Mouse (Mus musculus) hindlimb bud, embryonic 11.5 days (tissue): ENCODE measurements at regions not wholly inside any gene's neighbourhood (a gene's known extent, or its start where the extent isn't known, plus 50 kb on each side); places are given as distances from the start of the nearest gene placed in this dataset.
"Not testable (repeated sequence)": the region's sequence is repeated elsewhere in the genome, so short reads cannot be mapped to it uniquely, and the experiment has no call there.

Source experiments
- DNase-seq: peaks from one replicate; pipeline ENCODE4 v3.0.0-alpha.2; 2012; ENCODE audit warnings: low read depth, low spot score; ENCODE audit errors: extremely low spot score

DNA sequence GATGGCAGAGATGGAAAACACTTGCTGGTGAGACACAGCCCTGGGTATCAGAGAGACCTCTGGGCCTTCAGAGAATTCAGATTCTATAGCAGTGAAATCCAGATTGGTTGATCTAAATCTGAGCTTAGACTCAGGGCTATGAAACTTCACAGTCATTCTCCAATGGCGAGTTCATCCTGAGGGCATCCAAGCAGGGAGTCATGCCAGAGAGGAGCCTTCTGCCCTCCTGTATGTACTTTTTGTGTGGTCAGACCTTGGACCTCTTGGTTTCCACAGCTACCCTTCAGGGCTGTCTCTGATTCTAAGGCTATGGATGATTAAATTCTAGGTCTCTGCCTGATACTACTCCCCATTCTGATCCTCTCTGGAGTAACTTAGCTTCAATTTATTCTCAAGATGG, 122.0 kb upstream of the Mettl15 start:
- no peak for DNase-seq

DNA sequence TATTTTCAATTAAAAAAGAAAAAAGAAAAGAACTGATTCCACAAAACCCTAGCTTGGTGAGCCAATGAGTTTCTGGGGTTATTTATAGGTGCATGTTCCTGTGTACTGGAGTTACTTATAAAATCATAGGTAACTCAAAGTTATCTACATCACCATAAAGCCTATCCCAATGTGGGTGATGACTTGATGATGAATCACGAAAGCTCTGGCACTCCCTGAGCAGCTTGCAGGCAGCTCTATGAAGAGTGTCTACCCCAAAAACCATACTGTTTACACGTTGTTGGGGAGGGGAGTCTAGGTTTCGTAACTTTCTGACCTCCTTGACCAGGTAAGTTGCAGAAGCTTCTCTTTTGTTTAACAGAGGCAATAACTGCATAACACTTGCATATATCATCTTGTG, 123.7 kb upstream of the Mettl15 start:
- no peak for DNase-seq

GRCm38 (mm10) chr2:109406591-109407079, 126.1 kb upstream of the Mettl15 start:
- DNase-seq = peak; percentile 39

GRCm38 (mm10) chr2:109420098-109420497, 139.6 kb upstream of the Mettl15 start:
- no peak for DNase-seq

GRCm38 (mm10) chr2:109431183-109431582, 150.6 kb upstream of the Mettl15 start:
- DNase-seq = no peak

DNA sequence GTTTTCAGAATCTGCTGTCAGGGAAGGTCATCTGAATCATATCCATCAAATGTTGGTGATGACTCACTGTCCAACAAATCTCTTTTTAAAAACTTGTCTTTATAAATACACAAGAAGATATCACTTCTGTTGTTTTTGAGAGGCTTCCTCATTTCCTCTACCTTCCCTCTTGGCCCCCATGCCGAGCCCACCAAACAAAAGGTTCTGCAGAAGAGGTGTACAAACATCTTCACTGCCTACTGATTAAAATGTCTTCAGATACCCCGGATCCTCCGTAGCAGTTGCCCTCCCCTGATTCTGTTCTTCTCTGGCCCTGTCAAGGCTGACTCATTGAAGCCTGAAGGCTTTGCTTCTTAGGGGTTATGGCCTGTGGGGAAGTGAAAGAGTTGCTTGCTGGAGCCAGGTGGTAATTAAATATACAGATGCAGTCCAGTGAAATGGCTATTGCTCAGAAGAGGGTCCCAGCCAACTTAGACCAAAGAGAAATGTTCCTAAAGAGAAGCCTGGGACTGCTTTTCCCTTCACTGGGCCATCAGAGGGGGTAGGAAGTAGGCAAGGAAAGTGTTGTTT, 162.1 kb upstream of the Mettl15 start:
- no peak for DNase-seq

DNA sequence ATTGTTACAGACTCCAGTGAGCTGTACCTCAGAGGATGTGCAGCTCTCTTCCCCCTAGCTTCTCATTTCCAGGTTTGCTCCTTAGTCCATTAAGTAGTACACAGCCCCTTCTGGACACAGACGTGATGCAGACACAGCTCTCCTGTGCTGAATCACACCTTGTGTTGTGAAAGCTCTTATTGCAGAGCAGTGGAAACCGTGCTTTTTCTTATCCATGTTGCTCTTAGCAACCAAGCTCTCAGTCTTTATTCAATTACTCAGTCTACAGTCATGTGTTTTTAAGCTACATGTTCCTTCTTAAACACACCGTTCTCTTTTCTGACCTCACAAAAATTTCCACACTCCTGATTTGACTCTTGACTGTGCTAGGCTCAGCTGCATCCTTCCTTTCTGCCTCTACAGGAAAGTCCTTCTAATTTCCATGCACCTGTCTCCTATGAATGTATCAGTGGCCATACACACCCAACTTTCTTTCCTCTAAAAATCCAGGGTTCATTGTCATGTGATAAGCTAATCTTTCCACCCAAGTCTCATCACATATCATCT, 163.0 kb upstream of the Mettl15 start:
- no peak for DNase-seq

- not testable (repeated sequence) for DNase-seq
Observed at GRCm38 (mm10) chr2:109462246-109462645, 181.7 kb upstream of the Mettl15 start.

- DNase-seq = no peak
Observed at GRCm38 (mm10) chr2:109484306-109484705, 190.2 kb upstream of the Bdnf start.

DNA sequence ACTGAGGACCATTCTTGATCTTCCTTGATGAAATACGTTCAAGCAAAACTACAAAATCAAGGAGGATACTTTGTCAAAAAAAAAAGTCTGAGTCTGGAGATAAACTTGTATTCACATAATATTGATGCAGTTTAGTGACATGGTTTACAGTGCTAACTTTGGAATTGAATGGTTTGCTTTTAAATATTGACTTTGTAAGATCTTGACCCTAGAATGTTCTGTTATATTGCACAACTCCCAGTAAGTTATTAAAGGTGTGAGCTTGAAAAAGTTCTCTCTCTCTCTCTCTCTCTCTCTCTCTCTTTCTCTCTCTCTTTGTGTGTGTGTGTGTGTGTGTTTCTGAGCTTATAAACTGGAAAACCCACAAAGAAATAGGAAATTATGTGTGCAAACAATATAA, 186.9 kb upstream of the Bdnf start:
- DNase-seq = no peak

GRCm38 (mm10) chr2:109502186-109502585, 172.3 kb upstream of the Bdnf start:
- DNase-seq = no peak

DNA sequence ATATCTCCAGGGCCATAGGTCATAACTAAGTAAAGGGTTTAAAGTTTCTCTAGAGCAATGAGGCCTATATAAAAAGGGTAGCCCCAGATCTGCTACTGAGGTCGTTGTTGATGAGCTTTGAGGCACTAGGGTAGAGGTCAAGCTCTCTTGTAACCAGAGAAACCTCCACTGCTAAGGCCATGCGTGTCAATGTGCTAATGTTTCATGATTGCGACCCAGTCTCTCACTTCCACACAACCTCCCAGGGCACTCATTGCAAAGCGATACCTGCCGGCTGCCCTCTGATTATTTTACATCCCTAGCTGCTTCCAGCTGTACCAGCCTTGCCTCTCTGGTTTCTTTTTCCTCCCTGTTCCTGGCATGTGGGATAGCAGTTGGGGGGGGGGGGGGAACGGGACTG, 169.6 kb upstream of the Bdnf start:
- DNase-seq = no peak

- no peak for DNase-seq
Observed at GRCm38 (mm10) chr2:109510070-109510979, 164.2 kb upstream of the Bdnf start.

DNA sequence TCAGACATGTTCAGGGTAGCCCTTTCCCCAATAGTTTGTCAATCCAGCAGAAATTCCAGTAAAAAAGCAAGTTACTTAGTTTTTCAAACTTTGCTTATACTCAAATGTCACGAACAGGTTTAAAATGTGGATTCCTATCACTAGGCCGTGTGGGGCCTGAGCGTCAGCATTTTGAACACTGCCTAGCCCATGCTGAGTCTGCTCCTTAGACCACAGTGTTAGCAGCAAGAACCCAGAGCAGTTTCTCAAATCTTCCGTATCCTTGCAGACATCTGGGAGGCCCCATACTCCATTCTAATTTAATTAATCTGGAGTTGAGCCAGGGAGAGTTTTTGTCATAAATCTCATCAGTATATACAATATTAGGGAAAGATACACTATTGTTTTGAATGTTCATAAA, 163.4 kb upstream of the Bdnf start:
- no peak for DNase-seq

GRCm38 (mm10) chr2:109519261-109519660, 155.2 kb upstream of the Bdnf start:
- no peak for DNase-seq

DNA sequence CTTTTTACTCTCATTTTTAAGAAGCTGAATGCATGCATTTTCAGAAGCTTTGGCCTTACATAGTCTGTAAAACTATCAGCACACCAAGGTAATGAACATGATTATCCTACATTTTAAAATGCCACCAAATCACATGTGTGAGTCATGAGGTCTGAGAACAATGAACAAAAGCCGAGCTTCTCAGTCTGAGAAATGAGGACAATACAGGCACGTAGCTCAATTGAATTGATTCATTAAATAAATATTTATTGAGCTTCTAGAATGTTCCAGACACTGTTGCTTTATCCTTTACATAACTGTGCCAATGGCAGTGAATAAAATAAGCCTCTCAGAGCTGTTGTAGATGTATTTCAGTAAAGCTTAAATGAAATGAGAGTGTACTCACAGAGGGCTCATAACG, 154.0 kb upstream of the Bdnf start:
- DNase-seq = no peak

- DNase-seq = peak; percentile 30
Observed at GRCm38 (mm10) chr2:109539519-109539918, 135.0 kb upstream of the Bdnf start.

- no peak for DNase-seq
Observed at GRCm38 (mm10) chr2:109546486-109547115, 127.9 kb upstream of the Bdnf start.

GRCm38 (mm10) chr2:109554644-109555043, 119.9 kb upstream of the Bdnf start:
- DNase-seq = no peak

DNA sequence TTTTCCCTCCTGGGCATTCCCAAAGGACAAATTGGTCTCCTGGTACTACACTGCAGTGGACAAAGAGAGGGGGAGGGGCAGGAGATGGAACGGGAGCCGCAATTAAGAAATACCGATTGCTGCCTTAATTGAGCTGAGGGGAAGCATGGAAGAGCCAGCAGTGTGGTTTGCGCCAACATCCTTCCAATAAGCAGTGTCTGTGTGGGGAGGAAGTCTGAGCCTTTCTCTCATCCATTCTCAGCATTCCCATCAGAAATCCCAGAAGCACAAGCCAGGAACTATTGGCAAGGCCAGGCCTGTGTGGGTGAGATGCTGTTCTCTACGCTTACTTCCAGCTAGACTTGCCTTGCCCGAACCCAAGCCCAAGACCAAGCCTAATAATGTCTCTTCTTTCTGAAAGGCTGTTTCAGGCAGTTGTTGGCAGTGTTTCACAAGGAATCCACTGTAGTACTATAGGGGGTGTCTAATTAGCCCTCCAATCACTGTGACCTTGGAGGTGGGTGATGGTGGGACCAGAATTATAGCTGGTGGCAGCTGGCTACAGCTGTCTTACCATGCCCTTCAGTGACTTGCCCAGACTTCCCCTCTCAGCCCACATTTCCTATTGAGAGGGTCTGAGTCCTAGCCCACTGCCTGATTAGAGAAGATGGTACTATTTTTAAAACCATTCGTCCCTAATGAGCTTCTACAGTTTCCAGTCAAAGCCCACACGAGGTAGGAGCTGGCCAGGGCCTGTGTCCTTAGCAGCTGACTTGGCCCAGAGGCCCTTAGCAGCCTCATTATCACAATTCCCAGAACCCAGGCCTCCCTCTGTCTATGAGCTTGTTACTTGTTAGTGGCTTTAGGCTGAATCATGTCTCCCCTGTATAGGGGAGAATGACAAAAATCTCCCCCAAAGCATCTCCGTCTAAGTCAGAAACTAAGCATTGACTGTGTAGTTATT, 115.1 kb upstream of the Bdnf start:
- DNase-seq = no peak
